ENCODE assay signal across 8 mouse cellular contexts in the genomic region with DNA sequence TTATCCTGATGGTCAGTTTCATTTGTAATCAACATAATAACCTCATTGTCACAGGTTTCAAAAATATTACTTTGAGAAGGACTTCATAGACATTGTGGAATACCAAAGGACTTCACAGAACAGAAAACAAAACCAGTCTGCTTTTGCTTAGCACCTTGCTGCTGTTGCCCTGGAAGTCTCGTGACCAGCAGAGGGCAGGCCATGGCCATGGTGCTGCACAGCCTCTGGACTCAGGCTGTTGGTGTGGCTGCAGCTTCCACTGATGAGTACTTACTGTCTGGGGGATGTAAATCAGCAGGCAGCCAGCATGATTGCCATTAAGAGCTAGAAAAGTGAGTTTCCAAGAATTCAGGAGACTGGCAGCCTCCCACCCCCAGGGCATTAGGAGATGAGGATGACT. TPM values are rescaled to one million over a fixed set of nuclear protein-coding genes. Genes with fewer than 3 reads are reported as not detected.
DNase-seq lines count a peak whose midpoint lies in the region; TF ChIP-seq lines count a peak whose summit lies in the region.

No protein-coding gene starts in this region.

- no peaks in the 10 kb centered on the region for H3K27me3 ChIP-seq in ES-Bruce4 (ENCODE audit: control insufficient read depth, insufficient read depth, low read length, poor library complexity, severe bottlenecking)

- TF ChIP-seq CTCF in ES-Bruce4 (IDR thresholded peaks at IDR 0.05; ENCODE audit: low read depth, low read length): peak; percentile 71
- peak; percentile 43; the same call in 1 of the 2 replicates for TF ChIP-seq CTCF in olfactory bulb, adult 2 months (IDR thresholded peaks at IDR 0.05; ENCODE audit: insufficient read depth, low read depth, low read length)

- peak; percentile 75 for DNase-seq in embryo, embryonic 10 days (ENCODE audit: low spot score)
- DNase-seq in embryo, embryonic 10.5 days (ENCODE audit: low spot score): no peak
- peak; percentile 68 for DNase-seq in cerebellum, adult 8-10 months
- peak; percentile 60 for DNase-seq in heart, adult 8-10 months (ENCODE audit: low spot score)
- DNase-seq in left cerebral cortex, postnatal 14 days (ENCODE audit: low spot score in 2 of 2): peak; percentile 59 to 67
- DNase-seq in thymus, postnatal 14 days: peak; percentile 75

- intact Hi-C loops in left cerebral cortex, postnatal 14 days (cut with DNase I): loop anchor here (2.0 to 10.0 kb wide), 2 partner anchors 83 to 529 kb away; no protein-coding TSS in a partner anchor

- H3K36me3 ChIP-seq in ES-Bruce4 (ENCODE audit: control insufficient read depth, insufficient read depth, low read length, poor library complexity, severe bottlenecking): no peaks in the 10 kb centered on the region

- TF ChIP-seq EP300 in ES-Bruce4 (IDR thresholded peaks at IDR 0.05; ENCODE audit: insufficient read depth, low read depth, low read length): no peak

- no peak overlapping the region for H3K27ac ChIP-seq in ES-Bruce4 (ENCODE audit: insufficient read depth, low read length)
- H3K27ac ChIP-seq in olfactory bulb, adult 2 months (ENCODE audit: insufficient read depth, low read depth, low read length): no peak overlapping the region

- TF ChIP-seq POLR2A in ES-Bruce4 (IDR thresholded peaks at IDR 0.05; ENCODE audit: insufficient read depth, low read length): no peak
- no peak for TF ChIP-seq POLR2A in olfactory bulb, adult 2 months (IDR thresholded peaks at IDR 0.05; ENCODE audit: insufficient read depth, low read depth, low read length)

- H3K4me3 ChIP-seq in ES-Bruce4 (ENCODE audit: low read depth, low read length): no peak overlapping the region
- no peak overlapping the region for H3K4me3 ChIP-seq in olfactory bulb, adult 2 months (ENCODE audit: insufficient read depth, low read depth, low read length)

- no peaks in the 10 kb centered on the region for H3K9me3 ChIP-seq in ES-Bruce4 (replicated peaks; ENCODE audit: control insufficient read depth, insufficient read depth, low read length, poor library complexity, severe bottlenecking)

- no peak overlapping the region for H3K9ac ChIP-seq in ES-Bruce4 (ENCODE audit: low read depth, poor library complexity, severe bottlenecking)

- H3K4me1 ChIP-seq in ES-Bruce4 (ENCODE audit: control insufficient read depth, insufficient read depth, low read length): no peaks in the 10 kb centered on the region
- H3K4me1 ChIP-seq in olfactory bulb, adult 2 months (ENCODE audit: control insufficient read depth, insufficient read depth, low read length): no peaks in the 10 kb centered on the region

- WGBS in olfactory bulb, adult 2 months: 67% methylated on average over 1 of the region's 1 CpGs

RNA-seq across cellular contexts. Expression of gene Fbxw11, which starts 16.8 kb away (rescaled TPM):
- 59.6 and 65.0 TPM in 2 replicates for polyA plus RNA-seq in ES-Bruce4 (2011; ENCODE audit: insufficient read depth, insufficient read length, low read depth, missing spikeins)
- total RNA-seq in heart, adult 8-10 months (2022): 10 to 100 TPM; 44.2 to 51.4 (median 46.2) TPM
- total RNA-seq in left cerebral cortex, postnatal 14 days (2021): 100 to 1,000 TPM; 111 to 120 TPM
- not detected in 2 replicates for polyA plus RNA-seq in olfactory bulb, adult 2 months (2012; ENCODE audit: insufficient read depth, insufficient read length, low replicate concordance, missing spikeins)
